Mouse (Mus musculus) fat pad, adult 2 months (tissue): ENCODE measurements around the gene Gm21454.
"Not testable (repeated sequence)": the region's sequence is repeated elsewhere in the genome, so short reads cannot be mapped to it uniquely, and the experiment has no call there.

Experiments used
- DNase-seq: peaks from one replicate; pipeline ENCODE4 v3.0.0-alpha.2; 2011; ENCODE audit warnings: low read depth, low spot score; ENCODE audit errors: extremely low read depth

Gm21454 gene

DNA sequence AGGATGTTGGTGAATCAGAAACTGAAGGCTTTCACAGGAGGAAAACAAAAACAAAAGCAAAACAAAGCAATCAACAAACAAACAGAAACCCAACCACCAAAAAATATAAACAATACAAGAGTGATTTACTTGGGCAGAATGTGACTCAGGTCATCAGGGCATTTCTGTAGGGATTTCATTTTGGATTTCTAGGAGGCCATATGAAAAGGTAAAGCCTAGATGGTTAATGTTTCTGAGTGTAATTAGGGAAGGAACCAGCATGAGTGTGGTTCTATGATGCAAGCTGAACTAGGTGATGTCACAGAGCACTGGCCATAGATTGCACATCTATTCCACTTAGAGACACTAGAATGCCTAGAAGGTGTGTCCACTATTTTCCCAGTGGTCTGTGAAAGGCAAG lies at the start of gene Gm21454, which contains the start of gene Gm21440:
TSS of gene Gm21454 (plus strand) at position 352 of the 400 bp plus-strand sequence.
TSS of gene Gm21440 (plus strand) at position 301 of the 400 bp plus-strand sequence.
- not testable (repeated sequence) for DNase-seq

DNA sequence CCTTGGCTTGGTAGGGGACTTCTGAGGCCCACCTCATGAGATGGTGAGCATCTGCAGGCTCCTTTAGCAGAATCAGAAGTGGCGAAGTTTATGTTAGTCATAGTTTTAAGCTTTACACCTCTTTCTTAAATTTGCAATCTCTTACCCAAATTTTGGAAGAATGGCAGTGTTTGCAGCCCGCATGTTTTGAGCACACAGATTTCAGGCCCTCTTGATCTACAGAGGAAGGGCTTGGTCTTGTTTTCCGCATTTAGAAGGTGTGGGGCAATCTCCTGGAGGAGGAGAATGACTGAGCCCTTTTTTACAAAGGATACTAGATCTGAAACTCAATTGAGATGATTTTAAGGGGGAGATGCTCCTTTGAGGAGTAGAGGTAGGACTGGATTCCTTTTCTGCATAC lies 28.4 kb upstream of the Gm21454 start, which contains the start of gene Gm21828:
TSS of gene Gm21828 (minus strand) at position 101 of the 400 bp plus-strand sequence.
- not testable (repeated sequence) for DNase-seq

DNA sequence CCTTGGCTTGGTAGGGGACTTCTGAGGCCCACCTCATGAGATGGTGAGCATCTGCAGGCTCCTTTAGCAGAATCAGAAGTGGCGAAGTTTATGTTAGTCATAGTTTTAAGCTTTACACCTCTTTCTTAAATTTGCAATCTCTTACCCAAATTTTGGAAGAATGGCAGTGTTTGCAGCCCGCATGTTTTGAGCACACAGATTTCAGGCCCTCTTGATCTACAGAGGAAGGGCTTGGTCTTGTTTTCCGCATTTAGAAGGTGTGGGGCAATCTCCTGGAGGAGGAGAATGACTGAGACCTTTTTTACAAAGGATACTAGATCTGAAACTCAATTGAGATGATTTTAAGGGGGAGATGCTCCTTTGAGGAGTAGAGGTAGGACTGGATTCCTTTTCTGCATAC lies 96.7 kb downstream of the Gm21454 start, which contains the start of gene Gm21725:
TSS of gene Gm21725 (minus strand) at position 101 of the 400 bp plus-strand sequence.
- not testable (repeated sequence) for DNase-seq
